Mouse (Mus musculus): ENCODE results near the gene Igfals.
A peak's percentile ranks its signal among the peaks of the same experiment; 100 is the strongest.

DNA sequence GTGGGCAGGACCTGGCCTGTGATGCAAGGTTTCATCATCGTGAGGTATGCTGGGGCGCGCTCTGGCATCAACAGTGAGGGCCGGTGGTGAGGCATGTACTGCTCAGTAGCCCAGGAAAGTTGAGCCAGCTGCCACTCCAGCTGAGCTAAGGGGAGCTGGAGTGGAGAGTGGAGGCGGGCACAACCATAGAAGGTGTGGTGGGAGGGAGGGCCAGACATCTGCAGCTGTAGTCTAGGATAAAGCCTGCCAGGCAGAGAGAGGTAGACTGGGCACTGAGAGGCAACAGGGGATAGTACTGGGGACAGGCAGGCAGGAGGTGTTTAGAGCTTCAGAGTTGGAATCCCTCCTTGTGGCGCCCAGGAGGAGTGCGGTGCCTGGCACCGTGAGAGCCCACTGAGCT, 5.7 kb upstream of the Igfals start:
- peak; percentile 69 for TF ChIP-seq POLR2A (IDR thresholded peaks at IDR 0.05; ENCODE audit: borderline replicate concordance, control insufficient read depth, low read depth, low read length)
- TF ChIP-seq CTCF (IDR thresholded peaks at IDR 0.05; ENCODE audit: control insufficient read depth, insufficient read depth, low read length) = no peak

All from bone marrow, adult 2 months (tissue).